In the genomic region with DNA sequence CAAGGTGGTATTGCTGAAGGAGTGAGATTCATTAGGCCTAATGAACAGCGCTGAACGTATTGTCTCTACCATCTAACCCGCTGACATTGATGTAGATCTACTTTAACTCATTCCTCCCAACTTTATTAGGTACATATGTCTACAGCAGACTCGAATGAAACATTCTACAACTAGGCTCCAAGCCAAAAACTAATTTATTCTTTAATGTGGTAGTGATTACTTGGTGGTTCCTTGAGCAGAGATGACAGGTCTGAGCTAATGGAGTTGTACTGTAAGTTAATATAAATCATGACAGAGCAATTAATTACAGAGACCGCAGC, we compare ENCODE assay signal across 14 mouse cellular contexts.
DNase-seq lines count a peak whose midpoint lies in the region; ATAC-seq lines count a peak whose summit lies in the region.
"Had no signal": no experiment of that assay in that cellular context is flagged by ENCODE, and none has a peak within 500 bp of the region (broad histone marks: within the 10 kb centered on the region; RNA-seq: fewer than 3 reads in every experiment).

No protein-coding gene starts in this region.

- no peak overlapping the region for H3K4me3 ChIP-seq in midbrain, embryonic 13.5 days (replicated peaks)
- no peak overlapping the region for H3K4me3 ChIP-seq in midbrain, embryonic 10.5 days
- no peak overlapping the region for H3K4me3 ChIP-seq in hindbrain, embryonic 16.5 days (ENCODE audit: low read length)
- no peak overlapping the region for H3K4me3 ChIP-seq in heart, embryonic 12.5 days
- H3K4me3 ChIP-seq: lung, embryonic 15.5 days had no signal

- H3K9me3 ChIP-seq in midbrain, embryonic 13.5 days = no peaks in the 10 kb centered on the region
- H3K9me3 ChIP-seq in midbrain, embryonic 10.5 days (replicated peaks) = no peaks in the 10 kb centered on the region
- no peaks in the 10 kb centered on the region for H3K9me3 ChIP-seq in hindbrain, embryonic 16.5 days (ENCODE audit: control insufficient read depth, low read length)
- H3K9me3 ChIP-seq in heart, embryonic 12.5 days (replicated peaks) = no peaks in the 10 kb centered on the region
- H3K9me3 ChIP-seq: lung, embryonic 15.5 days had no signal

- no peaks in the 10 kb centered on the region for H3K27me3 ChIP-seq in midbrain, embryonic 13.5 days
- no peaks in the 10 kb centered on the region for H3K27me3 ChIP-seq in midbrain, embryonic 10.5 days (ENCODE audit: low read depth, poor library complexity, severe bottlenecking)
- no peaks in the 10 kb centered on the region for H3K27me3 ChIP-seq in hindbrain, embryonic 16.5 days (replicated peaks; ENCODE audit: control insufficient read depth, insufficient read depth, low read length)
- H3K27me3 ChIP-seq in heart, embryonic 12.5 days (replicated peaks) = no peaks in the 10 kb centered on the region
- H3K27me3 ChIP-seq: CH12.LX; lung, embryonic 15.5 days had no signal

- no peak overlapping the region for H3K9ac ChIP-seq in midbrain, embryonic 13.5 days (replicated peaks)
- H3K9ac ChIP-seq in hindbrain, embryonic 16.5 days (ENCODE audit: low read depth, low read length) = no peak overlapping the region
- H3K9ac ChIP-seq in heart, embryonic 12.5 days = no peak overlapping the region
- H3K9ac ChIP-seq: lung, embryonic 15.5 days had no signal

- H3K4me2 ChIP-seq in midbrain, embryonic 13.5 days (replicated peaks) = peak overlapping the region; percentile 51; the same call in 1 of the 2 replicates
- no peak overlapping the region for H3K4me2 ChIP-seq in hindbrain, embryonic 16.5 days (ENCODE audit: low read length)
- H3K4me2 ChIP-seq in heart, embryonic 12.5 days = no peak overlapping the region

- WGBS in midbrain, embryonic 13.5 days = 65% methylated on average over 5 of the region's 5 CpGs
- 90% methylated on average over 5 of the region's 5 CpGs for WGBS in midbrain, embryonic 10.5 days
- 52% methylated on average over 5 of the region's 5 CpGs for WGBS in hindbrain, embryonic 16.5 days
- 82% methylated on average over 5 of the region's 5 CpGs for WGBS in heart, embryonic 12.5 days

- H3K27ac ChIP-seq in midbrain, embryonic 13.5 days = no peak overlapping the region
- no peak overlapping the region for H3K27ac ChIP-seq in midbrain, embryonic 10.5 days (replicated peaks)
- H3K27ac ChIP-seq in hindbrain, embryonic 16.5 days (ENCODE audit: low read depth, low read length) = no peak overlapping the region
- no peak overlapping the region for H3K27ac ChIP-seq in heart, embryonic 12.5 days (ENCODE audit: poor library complexity, severe bottlenecking)
- H3K27ac ChIP-seq: lung, embryonic 15.5 days; stomach, postnatal 0 days had no signal

- H3K4me1 ChIP-seq in midbrain, embryonic 13.5 days (replicated peaks) = peaks cover 24% of the 10 kb centered on the region
- H3K4me1 ChIP-seq in midbrain, embryonic 10.5 days = peaks cover 20% of the 10 kb centered on the region
- peaks cover 4% of the 10 kb centered on the region; the same call in 1 of the 2 replicates for H3K4me1 ChIP-seq in hindbrain, embryonic 16.5 days (ENCODE audit: control insufficient read depth, insufficient read depth, low read depth, low read length)
- H3K4me1 ChIP-seq in heart, embryonic 12.5 days (replicated peaks) = no peaks in the 10 kb centered on the region
- H3K4me1 ChIP-seq: lung, embryonic 15.5 days had no signal

- peak; percentile 32 for ATAC-seq in midbrain, embryonic 13.5 days
- peak; percentile 74 for ATAC-seq in hindbrain, embryonic 16.5 days
- no peak for ATAC-seq in heart, embryonic 12.5 days (ENCODE audit: insufficient number of reproducible peaks, low FRiP score)

- DNase-seq in embryo, embryonic 11.5 days (ENCODE audit: low read depth, low spot score) = peak; percentile 23
- DNase-seq in embryo, embryonic 9.5 days (ENCODE audit: extremely low spot score) = no peak
- no peak for DNase-seq in midbrain, embryonic 10.5 days (ENCODE audit: low spot score)
- peak; percentile 12 for DNase-seq in mesoderm, embryonic 11.5 days (ENCODE audit: low read depth, low spot score)
- DNase-seq in thymus, postnatal 4 days = no peak
- DNase-seq: kidney, adult 2 months; right cerebral cortex, postnatal 14 days; thymus, postnatal 25 days had no signal

- H3K36me3 ChIP-seq in midbrain, embryonic 13.5 days = no peaks in the 10 kb centered on the region
- H3K36me3 ChIP-seq in midbrain, embryonic 10.5 days = no peaks in the 10 kb centered on the region
- no peaks in the 10 kb centered on the region for H3K36me3 ChIP-seq in hindbrain, embryonic 16.5 days (ENCODE audit: control insufficient read depth, insufficient read depth, low read length)
- H3K36me3 ChIP-seq in heart, embryonic 12.5 days = no peaks in the 10 kb centered on the region
- H3K36me3 ChIP-seq: lung, embryonic 15.5 days had no signal

Comparison
In these comparisons a context has a peak if more than half of its experiments do, and no peak if none do; other contexts are left out.
1. DNase-seq: peak in embryo, embryonic 11.5 days (single experiment) and mesoderm, embryonic 11.5 days (single experiment); none in embryo, embryonic 9.5 days (single experiment), midbrain, embryonic 10.5 days (single experiment) and thymus, postnatal 4 days (single experiment).